Mouse (Mus musculus): ENCODE results near the gene Mia2. TPM values are rescaled to one million over a fixed set of nuclear protein-coding genes. Genes with fewer than 3 reads are reported as not detected.
"Not testable (repeated sequence)": the region's sequence is repeated elsewhere in the genome, so short reads cannot be mapped to it uniquely, and the experiment has no call there.

Mia2 gene
- polyA plus RNA-seq (2015; fragmentation: Nextera tagmentation; extraction: Ambion mirVana), result 68.5 and 72.8 TPM in 2 replicates

DNA sequence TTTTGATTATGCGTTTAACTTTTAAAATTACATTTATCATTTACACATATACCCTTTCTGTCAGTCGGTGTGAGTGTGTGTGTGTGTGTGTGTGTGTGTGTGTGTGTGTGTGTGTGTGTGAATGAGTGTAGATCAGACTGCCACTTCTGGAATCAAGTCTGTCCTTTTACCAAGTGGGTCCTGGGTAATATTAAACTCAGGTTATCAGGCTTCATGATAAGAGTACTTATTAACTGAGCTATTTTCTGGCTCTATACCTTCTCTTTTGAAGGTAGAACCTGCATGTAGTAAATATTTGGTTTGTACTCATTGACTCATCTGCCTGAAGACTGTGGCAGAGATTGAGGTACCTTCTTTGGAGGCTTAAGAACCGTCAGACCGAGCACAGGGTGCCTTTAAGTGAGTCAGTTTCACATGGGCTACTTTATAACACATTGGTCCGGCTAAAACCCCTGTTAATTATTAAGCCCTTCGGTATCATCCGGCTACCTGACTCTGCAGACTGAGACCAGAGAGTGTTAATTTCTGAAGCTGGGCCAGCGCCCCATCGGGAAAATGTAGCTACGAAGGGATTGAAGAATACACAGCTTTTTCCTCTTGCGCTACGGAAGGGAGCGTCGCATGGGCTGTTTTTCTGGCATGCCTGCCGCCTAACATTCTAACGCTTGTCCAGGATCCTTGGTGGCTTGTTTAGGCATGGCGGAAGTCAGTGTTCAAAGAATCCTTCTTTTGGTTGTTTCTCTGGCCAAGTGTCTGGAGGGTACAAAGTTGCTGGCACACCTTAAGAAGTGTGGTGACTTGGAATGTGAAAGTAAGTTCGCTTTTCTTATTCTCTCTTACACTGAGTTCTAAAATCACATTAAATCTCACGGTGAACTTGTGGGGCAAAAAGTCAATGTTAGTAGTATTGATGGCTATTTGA, at the start of gene Mia2:
Gene Mia2 (plus strand): TSS at position 696 of the 922 bp plus-strand sequence.
- Histone ChIP-seq H3K4me3 (ENCODE audit: low read length) (peak within 1 kb of the TSS; percentile 39), H3K9ac (replicated peaks; ENCODE audit: low read length) (peak within 1 kb of the TSS; percentile 51), H3K27ac (ENCODE audit: low read length) (peak within 1 kb of the TSS; percentile 83), H3K4me1 (ENCODE audit: insufficient read depth, low read length) (no peaks in the 10 kb centered on the region), H3K4me2 (replicated peaks; ENCODE audit: low read depth, low read length) (peak within 1 kb of the TSS; percentile 36), H3K36me3 (ENCODE audit: insufficient read depth, low read length) (no peaks in the 10 kb centered on the region), H3K27me3 (ENCODE audit: insufficient read depth, low read length) (no peaks in the 10 kb centered on the region), H3K9me3 (ENCODE audit: low read length) (no peaks in the 10 kb centered on the region)
- ATAC-seq (ENCODE audit: low FRiP score, low TSS enrichment), result peak; percentile 88
- 63% methylated on average over 19 of the region's 19 CpGs for WGBS

DNA sequence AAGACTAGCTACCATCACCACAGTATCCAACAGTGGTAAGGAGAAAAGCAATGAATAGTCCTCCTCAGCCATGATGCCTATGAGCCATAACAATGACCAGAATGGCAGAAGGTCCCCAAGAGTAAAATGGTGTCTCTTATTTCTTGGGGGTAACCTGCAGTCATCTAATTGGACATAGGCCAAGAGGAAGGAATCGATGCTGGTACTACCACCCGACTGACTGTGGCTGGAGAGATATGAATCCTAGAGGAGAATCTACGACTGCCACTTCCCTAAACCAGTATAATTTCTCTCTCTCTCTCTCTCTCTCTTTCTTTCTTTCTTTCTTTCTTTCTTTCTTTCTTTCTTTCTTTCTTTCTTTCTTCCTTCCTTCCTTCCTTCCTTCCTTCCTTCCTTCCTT, 43.1 kb upstream of the Mia2 start:
- no peak for ATAC-seq (ENCODE audit: low FRiP score, low TSS enrichment)
- H3K9me3 ChIP-seq (ENCODE audit: low read length), result no peaks in the 10 kb centered on the region
- H3K9ac ChIP-seq (replicated peaks; ENCODE audit: low read length), result no peak overlapping the region
- peaks cover 28% of the 10 kb centered on the region for H3K36me3 ChIP-seq (ENCODE audit: insufficient read depth, low read length)
- H3K4me3 ChIP-seq (ENCODE audit: low read length), result no peak overlapping the region
- no peaks in the 10 kb centered on the region for H3K4me1 ChIP-seq (ENCODE audit: insufficient read depth, low read length)
- H3K27ac ChIP-seq (ENCODE audit: low read length), result no peak overlapping the region
- H3K27me3 ChIP-seq (ENCODE audit: insufficient read depth, low read length), result no peaks in the 10 kb centered on the region
- 91% methylated on average over 3 of the region's 3 CpGs for WGBS
- no peak overlapping the region for H3K4me2 ChIP-seq (replicated peaks; ENCODE audit: low read depth, low read length)

DNA sequence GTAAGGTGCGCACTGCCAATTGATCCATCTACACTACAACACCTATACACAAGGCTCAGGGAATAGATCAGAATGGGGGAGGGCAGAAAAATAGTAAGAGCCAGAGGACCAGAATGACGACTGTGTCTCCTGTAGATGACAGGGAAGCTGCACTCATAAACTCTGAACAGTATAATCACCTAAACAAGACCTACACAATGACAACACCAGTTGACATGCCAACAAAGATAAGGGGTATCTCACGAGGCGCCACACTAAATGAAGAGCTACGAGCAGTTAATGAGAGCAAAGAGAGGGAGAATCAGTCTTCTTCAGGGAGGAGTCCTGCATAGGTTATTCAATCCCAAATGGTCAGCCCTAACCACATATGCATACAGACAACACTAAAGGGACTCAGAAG, 42.4 kb upstream of the Mia2 start:
- Histone ChIP-seq H3K27ac (ENCODE audit: low read length) (no peak overlapping the region), H3K27me3 (ENCODE audit: insufficient read depth, low read length) (no peaks in the 10 kb centered on the region), H3K4me1 (ENCODE audit: insufficient read depth, low read length) (no peaks in the 10 kb centered on the region), H3K4me3 (ENCODE audit: low read length) (no peak overlapping the region), H3K9ac (replicated peaks; ENCODE audit: low read length) (no peak overlapping the region), H3K36me3 (ENCODE audit: insufficient read depth, low read length) (peaks cover 29% of the 10 kb centered on the region), H3K9me3 (ENCODE audit: low read length) (no peaks in the 10 kb centered on the region), H3K4me2 (replicated peaks; ENCODE audit: low read depth, low read length) (no peak overlapping the region)
- no peak for ATAC-seq (ENCODE audit: low FRiP score, low TSS enrichment)
- WGBS, result 91% methylated on average over 5 of the region's 5 CpGs

DNA sequence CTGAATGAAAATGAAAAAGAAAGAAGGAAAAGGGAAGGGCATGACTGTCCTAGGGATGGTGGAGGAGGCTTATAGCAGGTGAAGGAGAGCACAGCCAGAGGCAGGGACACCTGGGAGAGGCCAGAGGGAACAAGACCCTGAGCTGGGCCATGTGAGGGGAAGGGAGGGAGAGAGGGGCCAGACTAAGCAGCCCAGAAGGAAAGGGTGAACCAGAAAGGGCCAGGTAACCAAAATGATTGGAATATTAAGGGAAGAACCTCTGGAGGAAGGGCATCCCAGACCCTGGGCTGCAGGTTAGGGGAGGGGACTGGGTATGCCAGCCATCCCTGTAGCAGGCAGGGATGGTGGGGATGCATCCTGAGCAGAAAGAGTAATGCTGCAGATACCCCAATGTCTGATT, 41.6 kb upstream of the Mia2 start:
- Histone ChIP-seq H3K36me3 (ENCODE audit: insufficient read depth, low read length) (peaks cover 31% of the 10 kb centered on the region), H3K9ac (replicated peaks; ENCODE audit: low read length) (no peak overlapping the region), H3K27ac (ENCODE audit: low read length) (no peak overlapping the region), H3K9me3 (ENCODE audit: low read length) (no peaks in the 10 kb centered on the region), H3K27me3 (ENCODE audit: insufficient read depth, low read length) (no peaks in the 10 kb centered on the region), H3K4me1 (ENCODE audit: insufficient read depth, low read length) (peaks cover 2% of the 10 kb centered on the region; the same call in 1 of the 2 replicates), H3K4me3 (ENCODE audit: low read length) (no peak overlapping the region), H3K4me2 (replicated peaks; ENCODE audit: low read depth, low read length) (no peak overlapping the region)
- ATAC-seq (ENCODE audit: low FRiP score, low TSS enrichment), result no peak

DNA sequence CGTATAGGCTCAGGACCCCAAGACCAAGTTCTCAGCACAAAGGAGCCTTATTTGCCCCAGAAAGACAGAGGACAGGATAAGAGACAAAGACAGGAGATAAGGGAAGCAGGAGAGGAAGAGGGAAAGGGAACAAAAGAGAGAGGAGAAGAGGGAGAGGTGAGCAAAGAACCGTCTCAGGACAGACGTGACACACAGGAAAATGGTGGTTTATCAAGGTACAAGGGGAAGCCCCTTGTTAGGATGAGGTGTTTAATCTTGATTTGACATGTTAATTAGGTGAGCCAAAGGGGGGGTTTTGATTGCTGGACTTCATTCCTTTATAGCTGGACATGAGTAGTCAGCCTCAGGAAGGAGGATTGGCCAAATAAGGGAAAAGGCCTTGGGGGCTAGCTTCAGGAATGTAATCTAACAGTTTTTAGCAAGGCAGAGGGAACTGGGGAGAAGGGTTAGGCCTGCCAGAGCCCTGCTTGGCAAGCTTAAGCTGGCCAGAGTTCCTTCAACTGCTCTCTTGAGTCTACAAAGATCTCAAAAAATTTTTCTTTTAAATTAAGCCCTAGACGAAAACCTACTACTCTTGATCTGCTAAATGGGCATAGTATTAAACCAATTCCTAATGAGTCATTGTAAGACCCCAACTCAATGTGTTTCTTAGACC, 40.3 kb upstream of the Mia2 start:
- Histone ChIP-seq H3K4me2 (replicated peaks; ENCODE audit: low read depth, low read length) (no peak overlapping the region), H3K4me1 (ENCODE audit: insufficient read depth, low read length) (peaks cover 11% of the 10 kb centered on the region), H3K9me3 (ENCODE audit: low read length) (no peaks in the 10 kb centered on the region), H3K4me3 (ENCODE audit: low read length) (no peak overlapping the region), H3K27me3 (ENCODE audit: insufficient read depth, low read length) (no peaks in the 10 kb centered on the region), H3K9ac (replicated peaks; ENCODE audit: low read length) (no peak overlapping the region), H3K36me3 (ENCODE audit: insufficient read depth, low read length) (peaks cover 33% of the 10 kb centered on the region), H3K27ac (ENCODE audit: low read length) (no peak overlapping the region)
- no peak for ATAC-seq (ENCODE audit: low FRiP score, low TSS enrichment)
- WGBS, result 84% methylated on average over 4 of the region's 4 CpGs

DNA sequence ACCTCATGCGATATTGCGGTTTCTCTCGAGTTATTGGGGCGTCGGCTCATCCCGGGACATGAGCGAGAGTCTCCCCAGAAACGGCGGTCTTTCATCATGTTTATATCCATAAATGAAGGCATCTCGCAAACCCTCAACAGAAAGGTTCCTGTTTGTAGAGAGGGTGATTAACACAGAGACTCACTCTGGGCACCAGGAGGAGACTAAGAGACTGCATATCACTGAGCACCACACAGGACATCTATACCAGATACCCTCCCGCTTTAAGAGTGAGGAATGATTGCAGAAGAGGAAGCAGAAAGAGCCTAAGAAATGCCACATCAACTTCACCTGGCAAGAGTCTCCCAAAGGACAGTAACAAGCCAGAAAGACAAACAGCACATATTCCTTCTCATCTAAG, 39.4 kb upstream of the Mia2 start:
- no peak for ATAC-seq (ENCODE audit: low FRiP score, low TSS enrichment)
- Histone ChIP-seq H3K27me3 (ENCODE audit: insufficient read depth, low read length) (no peaks in the 10 kb centered on the region), H3K27ac (ENCODE audit: low read length) (no peak overlapping the region), H3K4me2 (replicated peaks; ENCODE audit: low read depth, low read length) (no peak overlapping the region), H3K9ac (replicated peaks; ENCODE audit: low read length) (no peak overlapping the region), H3K9me3 (ENCODE audit: low read length) (no peaks in the 10 kb centered on the region), H3K36me3 (ENCODE audit: insufficient read depth, low read length) (peaks cover 33% of the 10 kb centered on the region), H3K4me1 (ENCODE audit: insufficient read depth, low read length) (peaks cover 12% of the 10 kb centered on the region), H3K4me3 (ENCODE audit: low read length) (no peak overlapping the region)
- WGBS, result 98% methylated on average over 11 of the region's 11 CpGs

DNA sequence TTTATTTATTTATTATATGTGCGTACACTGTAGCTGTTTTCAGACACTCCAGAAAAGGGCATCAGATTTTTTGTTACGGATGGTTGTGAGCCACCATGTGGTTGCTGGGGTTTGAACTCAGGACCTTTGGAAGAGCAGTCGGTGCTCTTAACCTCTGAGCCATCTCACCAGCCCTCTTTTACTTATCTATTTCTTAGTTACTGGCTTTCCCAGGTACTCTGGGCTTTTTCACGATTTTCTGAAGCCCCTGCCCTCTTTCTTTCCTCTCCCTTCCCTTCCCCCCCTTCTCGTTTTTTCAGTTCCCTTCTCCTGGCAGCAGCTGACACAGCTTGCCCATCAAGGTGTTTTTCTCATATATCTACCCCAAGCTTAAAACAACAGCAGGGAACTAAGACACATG, 37.4 kb upstream of the Mia2 start:
- H3K4me1 ChIP-seq (ENCODE audit: insufficient read depth, low read length), result peaks cover 12% of the 10 kb centered on the region
- not testable (repeated sequence) for H3K4me3 ChIP-seq (ENCODE audit: low read length); H3K9ac ChIP-seq (replicated peaks; ENCODE audit: low read length); H3K27ac ChIP-seq (ENCODE audit: low read length); H3K9me3 ChIP-seq (ENCODE audit: low read length); H3K4me2 ChIP-seq (replicated peaks; ENCODE audit: low read depth, low read length); H3K27me3 ChIP-seq (ENCODE audit: insufficient read depth, low read length); ATAC-seq (ENCODE audit: low FRiP score, low TSS enrichment)
- H3K36me3 ChIP-seq (ENCODE audit: insufficient read depth, low read length), result peaks cover 31% of the 10 kb centered on the region
- 82% methylated on average over 5 of the region's 5 CpGs for WGBS

DNA sequence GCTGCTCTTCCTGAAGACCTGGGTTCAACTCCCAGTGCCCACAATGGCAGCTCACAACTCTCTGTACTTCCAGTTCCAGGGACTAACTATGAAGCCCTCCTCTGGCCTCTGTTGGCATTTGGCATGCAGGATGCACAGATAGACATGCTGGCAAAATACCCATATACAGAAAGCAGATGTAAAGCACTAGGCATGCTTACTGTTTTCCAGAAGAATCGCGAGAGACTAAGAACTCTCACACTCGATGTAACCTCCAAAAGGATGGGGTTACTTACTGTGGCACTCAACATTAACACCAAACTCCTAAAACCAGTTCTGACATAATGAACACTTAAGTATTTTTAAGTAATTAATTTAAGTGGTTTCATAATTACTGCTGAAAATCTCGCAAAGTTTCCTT, 35.3 kb upstream of the Mia2 start:
- H3K9ac ChIP-seq (replicated peaks; ENCODE audit: low read length), result peak overlapping the region; percentile 97
- peak overlapping the region; percentile 82 for H3K4me2 ChIP-seq (replicated peaks; ENCODE audit: low read depth, low read length)
- ATAC-seq (ENCODE audit: low FRiP score, low TSS enrichment), result no peak
- no peaks in the 10 kb centered on the region for H3K27me3 ChIP-seq (ENCODE audit: insufficient read depth, low read length)
- H3K9me3 ChIP-seq (ENCODE audit: low read length), result no peaks in the 10 kb centered on the region
- H3K4me3 ChIP-seq (ENCODE audit: low read length), result peak overlapping the region; percentile 83
- H3K27ac ChIP-seq (ENCODE audit: low read length), result peak overlapping the region; percentile 94
- 44% methylated on average over 4 of the region's 4 CpGs for WGBS
- H3K4me1 ChIP-seq (ENCODE audit: insufficient read depth, low read length), result peaks cover 12% of the 10 kb centered on the region
- H3K36me3 ChIP-seq (ENCODE audit: insufficient read depth, low read length), result peaks cover 26% of the 10 kb centered on the region

DNA sequence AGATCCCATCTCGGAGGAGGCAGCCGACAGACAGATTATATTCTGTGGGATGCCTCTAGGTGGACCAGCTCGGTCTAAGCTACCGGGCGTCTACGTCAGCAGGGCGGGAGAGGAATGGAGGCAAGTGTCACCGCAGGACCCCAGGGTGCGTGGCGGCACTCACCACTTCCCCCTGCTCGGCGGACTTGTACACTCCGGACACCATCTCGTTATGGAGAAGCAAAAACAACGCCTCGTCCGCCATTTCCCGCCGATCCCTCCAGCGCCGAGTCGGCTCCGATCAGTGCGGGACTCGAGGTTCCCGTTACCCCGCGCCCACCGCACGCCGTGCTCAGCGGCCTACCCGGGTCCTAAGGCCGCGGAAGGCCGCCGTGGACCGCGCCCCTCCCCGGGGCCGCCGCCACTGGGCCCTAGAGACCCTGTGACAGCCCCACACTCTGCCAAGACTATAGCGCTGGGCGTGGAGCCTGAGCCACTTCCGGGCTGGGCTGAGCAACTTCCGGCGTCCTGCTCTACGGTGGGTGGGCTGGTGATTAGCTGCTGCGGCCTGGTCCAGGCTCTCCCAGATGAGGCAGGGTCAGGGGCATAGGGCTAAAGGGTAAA, 34.5 kb upstream of the Mia2 start, which contains the start of gene Trappc6b:
Gene Trappc6b (minus strand): TSS at position 480 of the 603 bp plus-strand sequence.
- ATAC-seq (ENCODE audit: low FRiP score, low TSS enrichment), result peak; percentile 98
- peak within 1 kb of the TSS; percentile 82 for H3K4me2 ChIP-seq (replicated peaks; ENCODE audit: low read depth, low read length)
- peak within 1 kb of the TSS; percentile 97 for H3K9ac ChIP-seq (replicated peaks; ENCODE audit: low read length)
- no peaks in the 10 kb centered on the region for H3K9me3 ChIP-seq (ENCODE audit: low read length)
- peak within 1 kb of the TSS; percentile 94 for H3K27ac ChIP-seq (ENCODE audit: low read length)
- under 1% methylated on average over 49 of the region's 49 CpGs for WGBS
- H3K36me3 ChIP-seq (ENCODE audit: insufficient read depth, low read length), result peaks cover 19% of the 10 kb centered on the region; the same call in 1 of the 2 replicates
- no peaks in the 10 kb centered on the region for H3K27me3 ChIP-seq (ENCODE audit: insufficient read depth, low read length)
- H3K4me1 ChIP-seq (ENCODE audit: insufficient read depth, low read length), result peaks cover 15% of the 10 kb centered on the region
- H3K4me3 ChIP-seq (ENCODE audit: low read length), result peak within 1 kb of the TSS; percentile 83

All from kidney, embryonic 16.5 days (tissue).